Mouse (Mus musculus) v-Abl transformed pro-B cells (cell line): ENCODE measurements around the gene Creb3l2.

Experiments
- in situ Hi-C, 2 experiments: fragments of 400-800 bp; cut with MboI; formaldehyde crosslinking; loops; one replicate each; pipeline ENCODE4 v1.15.1; 2025; ENCODE audit not compliant: unreplicated experiment in 2 of 2

Gene Creb3l2

GRCm38 (mm10) chr6:37415034-37415433, 26.9 kb downstream of the Creb3l2 start:
- in situ Hi-C loops, result no loop called here

GRCm38 (mm10) chr6:37414576-37414975, 27.4 kb downstream of the Creb3l2 start:
- in situ Hi-C loops, result no loop called here

DNA sequence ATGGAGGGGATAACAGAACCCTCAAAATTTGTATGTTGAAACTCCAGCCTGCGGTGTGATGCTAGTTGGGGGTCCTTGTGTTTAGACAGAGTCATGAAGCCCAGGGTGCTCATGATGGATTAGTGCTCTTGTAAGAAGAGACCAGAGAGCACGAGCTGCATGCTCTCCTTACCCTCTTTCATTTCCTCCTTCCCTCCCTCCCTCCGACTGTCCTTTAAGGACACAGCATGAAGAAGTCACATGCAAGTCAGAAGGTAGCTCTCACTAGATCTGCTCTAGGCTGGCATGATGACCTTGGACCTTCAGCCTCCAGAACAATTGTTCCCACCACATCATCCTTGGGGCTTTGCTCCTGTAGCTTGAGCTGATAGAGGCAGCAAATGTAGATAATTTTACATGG, 30.2 kb downstream of the Creb3l2 start:
- in situ Hi-C loops, result no loop called here

- in situ Hi-C loops, result no loop called here
Observed at GRCm38 (mm10) chr6:37409829-37410228, 32.1 kb downstream of the Creb3l2 start.

DNA sequence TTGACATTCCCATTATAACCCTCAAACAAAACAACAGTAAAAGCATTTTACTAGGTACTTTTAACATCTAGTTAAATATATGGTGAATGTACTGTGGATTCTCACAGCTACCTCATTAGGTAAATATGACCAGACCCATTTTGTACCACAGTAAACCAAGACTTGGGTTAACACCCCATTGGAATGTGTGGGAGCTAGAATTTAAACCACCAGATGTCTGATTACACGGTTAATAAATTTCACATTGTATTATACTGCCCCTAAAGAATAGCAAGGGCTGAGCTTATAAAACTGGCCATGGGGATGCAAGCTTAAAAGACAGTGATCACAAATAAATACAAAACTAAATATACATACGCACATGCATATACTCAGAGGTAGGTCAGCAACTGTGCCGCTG, 34.1 kb downstream of the Creb3l2 start:
- in situ Hi-C loops, result no loop called here

DNA sequence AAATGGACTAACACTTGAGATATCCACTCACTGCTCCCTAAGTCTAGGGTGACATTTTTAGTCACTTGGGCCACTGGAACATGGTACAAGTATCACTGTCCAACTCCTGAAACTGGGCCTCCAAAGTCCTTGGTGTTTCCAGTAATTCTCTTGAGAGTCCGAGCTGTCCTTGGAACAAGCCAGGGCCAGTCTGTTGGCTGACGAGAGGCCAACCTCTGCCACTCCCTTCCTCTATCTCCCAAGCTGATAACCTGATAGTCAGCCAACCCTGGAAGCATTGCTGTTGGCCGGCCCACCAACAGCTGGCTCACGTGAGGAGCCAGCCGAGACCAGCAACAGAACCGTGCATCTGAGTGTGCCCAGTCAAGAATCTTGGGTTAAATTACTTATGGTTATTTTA, 35.0 kb downstream of the Creb3l2 start:
- in situ Hi-C loops, result no loop called here

GRCm38 (mm10) chr6:37406018-37406417, 35.9 kb downstream of the Creb3l2 start:
- in situ Hi-C loops, result no loop called here

GRCm38 (mm10) chr6:37404325-37404724, 37.6 kb downstream of the Creb3l2 start:
- in situ Hi-C loops, result no loop called here

- in situ Hi-C loops, result no loop called here
Observed at GRCm38 (mm10) chr6:37401928-37402327, 40.0 kb downstream of the Creb3l2 start.

- in situ Hi-C loops, result no loop called here
Observed at GRCm38 (mm10) chr6:37400866-37401525, 41.0 kb downstream of the Creb3l2 start.

- in situ Hi-C loops, result no loop called here
Observed at GRCm38 (mm10) chr6:37400167-37400566, 41.8 kb downstream of the Creb3l2 start.

DNA sequence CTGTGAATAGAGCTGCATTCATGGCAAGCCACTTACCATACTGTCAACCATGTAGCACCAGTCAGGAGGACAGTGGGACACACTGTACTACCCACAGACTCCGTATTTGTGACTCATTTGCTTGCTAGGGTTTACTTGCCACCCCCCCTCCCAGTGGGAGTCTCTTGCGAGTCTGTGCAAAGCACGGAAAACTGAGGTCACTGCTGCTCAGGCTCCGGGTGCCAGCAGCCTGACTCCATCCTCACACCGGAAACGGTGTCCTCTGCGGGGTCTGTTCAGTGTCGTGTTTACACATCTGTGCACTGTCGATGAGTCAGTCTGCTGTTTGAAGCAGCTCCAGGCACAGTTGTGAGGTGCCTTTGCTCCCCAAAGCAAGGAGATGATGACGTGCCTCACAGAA, 43.0 kb downstream of the Creb3l2 start:
- in situ Hi-C loops, result no loop called here

- in situ Hi-C loops, result no loop called here
Observed at GRCm38 (mm10) chr6:37397973-37398372, 44.0 kb downstream of the Creb3l2 start.

GRCm38 (mm10) chr6:37397254-37397653, 44.7 kb downstream of the Creb3l2 start:
- in situ Hi-C loops, result no loop called here

DNA sequence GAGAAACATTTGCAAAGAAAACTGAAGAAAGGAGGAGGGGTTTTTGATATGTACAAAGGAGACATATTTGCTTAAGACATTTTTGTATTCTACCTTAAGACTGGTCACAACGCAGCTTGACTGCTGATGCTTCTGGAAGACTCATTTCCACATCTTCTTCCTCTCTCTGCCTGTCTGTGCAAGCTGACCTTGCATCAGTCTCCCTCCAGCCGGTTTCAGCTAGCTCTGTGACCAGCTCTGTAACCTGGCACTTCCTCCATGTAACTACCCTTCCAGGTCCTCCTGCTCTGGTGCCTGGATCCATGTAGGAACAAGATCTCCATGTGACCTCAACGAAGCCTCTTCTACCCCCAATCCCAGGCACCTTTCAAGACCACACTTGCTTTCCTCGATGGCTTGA, 45.8 kb downstream of the Creb3l2 start:
- in situ Hi-C loops, result no loop called here

DNA sequence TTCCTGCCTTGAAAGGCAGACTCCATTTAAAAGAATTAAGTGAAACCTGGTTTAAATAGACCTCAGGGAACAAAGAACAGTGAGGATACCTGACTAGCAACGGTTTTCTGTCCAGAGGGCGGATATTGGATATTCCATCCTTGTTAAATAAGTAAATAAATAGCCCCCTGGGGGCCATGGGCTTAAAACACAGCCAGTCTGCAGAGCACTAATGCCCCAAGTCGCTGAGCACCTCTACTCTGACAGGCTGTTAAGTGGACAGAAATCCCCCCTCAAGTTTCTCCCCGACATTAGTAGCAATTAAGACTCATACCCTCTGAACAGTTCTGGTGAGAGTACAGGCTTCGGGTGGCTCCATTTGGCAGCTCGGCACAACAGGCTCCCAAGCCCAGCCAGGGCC, 48.7 kb downstream of the Creb3l2 start:
- in situ Hi-C loops, result no loop called here

DNA sequence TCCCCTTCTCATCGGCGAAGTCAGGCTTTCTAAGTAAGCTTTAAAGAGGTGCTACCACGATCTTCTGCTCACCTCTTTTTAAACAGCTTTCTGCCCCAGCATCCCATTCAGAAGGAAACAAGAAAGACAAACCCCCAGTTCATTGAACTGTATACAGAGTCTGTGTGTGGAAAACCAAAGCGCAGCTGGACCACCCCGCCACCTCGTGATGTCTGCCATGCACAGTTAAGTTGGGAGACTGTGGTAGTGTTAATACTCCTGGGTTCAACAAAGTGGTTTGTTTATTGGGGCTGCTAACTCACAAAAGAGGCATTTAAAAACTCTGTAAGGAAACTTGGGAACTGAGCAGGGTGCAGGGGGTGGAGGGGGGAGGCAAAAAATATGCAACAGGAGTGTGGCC, 49.7 kb downstream of the Creb3l2 start:
- in situ Hi-C loops, result no loop called here

DNA sequence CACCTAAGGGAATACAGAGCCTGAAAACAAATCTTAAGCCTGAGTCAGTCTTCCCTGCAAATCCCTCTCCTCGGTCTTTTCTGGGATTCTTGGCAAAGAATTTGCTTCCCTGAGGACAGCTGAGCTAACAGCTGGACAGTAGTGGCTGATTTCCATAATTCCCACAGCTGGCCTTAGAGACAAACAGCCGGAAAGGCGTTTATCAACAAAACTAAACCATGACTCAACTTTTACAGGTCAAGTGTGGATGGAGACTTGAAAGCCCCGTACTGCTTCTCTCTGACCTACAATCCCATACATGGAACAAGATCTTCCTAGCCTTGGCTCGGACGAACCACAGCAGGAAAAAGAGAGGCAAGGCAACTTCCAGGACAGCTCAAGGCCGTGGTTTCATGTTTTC, 50.6 kb downstream of the Creb3l2 start:
- in situ Hi-C loops, result no loop called here

DNA sequence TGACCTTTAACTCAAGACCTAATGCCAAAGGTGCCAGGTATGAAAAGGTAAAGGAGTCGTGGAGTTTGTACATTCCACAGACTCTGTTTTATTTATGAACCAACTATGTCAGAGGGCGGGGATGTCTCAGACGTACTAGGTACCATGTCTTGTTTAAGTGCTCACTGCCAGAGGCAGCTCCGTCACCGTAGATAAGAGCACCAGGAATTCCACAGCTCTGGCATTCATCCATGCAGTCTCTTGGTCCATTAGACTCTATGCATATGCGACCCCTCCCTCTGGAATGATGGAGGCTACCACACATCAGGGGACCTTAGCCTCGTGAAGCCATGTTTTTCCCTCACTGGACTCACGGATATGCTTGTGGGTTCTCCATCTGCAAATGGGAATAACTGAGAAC, 53.0 kb downstream of the Creb3l2 start:
- in situ Hi-C loops, result no loop called here

DNA sequence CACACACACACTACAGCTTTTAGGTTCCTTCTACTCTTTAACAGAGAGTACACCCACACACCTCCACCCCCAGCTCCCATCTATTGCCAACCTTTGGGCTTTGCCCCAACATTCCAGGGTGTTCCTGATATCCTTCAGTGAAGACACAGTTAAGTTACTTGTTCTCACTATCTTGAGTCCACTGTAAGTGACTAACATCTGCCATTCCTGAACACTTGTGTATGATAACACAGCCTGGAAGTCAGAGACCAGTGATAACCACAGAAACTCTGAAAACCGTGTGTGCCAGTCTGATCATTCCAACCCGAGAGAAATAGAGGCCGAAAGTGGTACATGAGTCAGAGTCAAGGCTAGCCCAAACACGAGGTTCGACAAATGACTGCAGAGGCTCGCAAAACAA, 53.4 kb downstream of the Creb3l2 start:
- in situ Hi-C loops, result no loop called here

GRCm38 (mm10) chr6:37387281-37387680, 54.7 kb downstream of the Creb3l2 start:
- in situ Hi-C loops, result no loop called here

DNA sequence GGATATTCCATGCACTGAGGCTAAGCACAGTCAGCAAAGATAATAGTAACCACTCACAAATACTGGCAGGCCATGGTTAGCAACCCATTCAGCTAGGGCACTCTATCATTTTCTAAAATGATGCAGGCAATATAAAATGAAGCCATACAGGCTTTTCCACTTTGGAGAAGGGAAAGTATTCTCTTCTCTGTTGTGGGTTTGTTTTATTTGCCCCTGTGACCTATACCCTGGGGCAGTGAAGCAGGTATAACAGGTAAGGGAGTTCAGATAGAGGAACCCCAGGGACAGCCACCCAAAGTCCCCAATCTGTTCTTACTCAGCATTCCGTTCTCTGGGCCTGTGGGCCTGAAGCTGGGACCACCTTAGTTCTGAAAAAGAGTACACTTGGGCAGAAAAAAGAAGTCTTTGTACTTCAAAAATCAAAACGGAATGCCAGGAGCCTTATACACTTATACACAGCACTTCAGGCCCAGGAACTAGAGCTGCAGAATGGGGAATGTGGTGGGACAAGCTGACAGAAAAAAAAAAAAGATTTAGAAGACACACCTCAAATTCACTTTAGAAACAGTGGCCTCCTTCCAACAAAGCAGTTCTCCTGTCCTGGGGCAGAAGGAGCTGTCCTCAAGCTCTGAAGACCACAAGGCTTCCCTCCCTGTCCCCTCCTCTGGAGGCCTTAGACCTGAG, 56.2 kb downstream of the Creb3l2 start:
- in situ Hi-C loops, result no loop called here

GRCm38 (mm10) chr6:37382761-37383160, 59.2 kb downstream of the Creb3l2 start:
- in situ Hi-C loops, result no loop called here
